Mouse (Mus musculus) small intestine, adult 2 months (tissue): ENCODE data around the gene Dennd1c.

ENCODE experiments used
- CTCF ChIP-seq: fragments of 200-500 bp; IDR thresholded peaks from 2 replicates; pipeline ENCODE4 v1.5.1; 2012; ENCODE audit warnings: low read depth, mild to moderate bottlenecking, control low read depth, inconsistent platforms, low read length, moderate library complexity, mixed read lengths; ENCODE audit not compliant: insufficient replicate concordance, insufficient read length; ENCODE audit errors: extremely low read depth
- POLR2A ChIP-seq: fragments of 200-500 bp; IDR thresholded peaks from 2 replicates; pipeline ENCODE4 v1.6.1; 2012; ENCODE audit warnings: low read depth, mild to moderate bottlenecking, control low read depth, inconsistent platforms, low read length, moderate library complexity

DNA sequence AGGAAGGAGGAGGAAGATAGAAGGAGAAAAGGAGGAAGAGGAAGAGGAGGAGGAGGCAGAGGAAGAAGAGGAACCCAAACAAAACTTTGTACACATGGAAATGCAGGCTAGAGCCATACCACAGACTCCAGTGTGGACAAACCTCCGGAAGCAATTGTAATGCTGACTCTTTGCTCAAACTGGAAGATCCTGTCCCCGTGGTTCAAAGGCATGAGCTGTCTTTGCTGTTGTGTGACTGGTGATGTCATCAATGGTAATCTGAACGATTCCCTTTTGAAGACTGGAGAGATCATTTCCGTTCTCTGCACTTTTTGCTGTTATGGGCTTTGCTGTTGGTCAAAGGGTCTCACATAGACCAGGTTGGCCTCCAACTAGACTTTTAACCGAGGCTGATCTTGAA, 20.0 kb upstream of the Dennd1c start:
- TF ChIP-seq POLR2A (no peak), CTCF (no peak)
